Mouse (Mus musculus) limb, embryonic 14.5 days (tissue): ENCODE data around the gene Lin54. TPM values are rescaled to one million over a fixed set of nuclear protein-coding genes. Genes with fewer than 3 reads are reported as not detected.

ENCODE experiments used
- ATAC-seq: fragments of 200-750 bp; cut with Nextera tagmentation; 2 replicates; pipeline ENCODE4 v1.8.0; 2017; ENCODE audit warnings: low read depth, moderate number of reproducible peaks, moderate TSS enrichment; ENCODE audit not compliant: low FRiP score
- DNase-seq: peaks from one replicate; pipeline ENCODE4 v3.0.0-alpha.2; 2015; ENCODE audit warnings: low spot score
- H3K27ac ChIP-seq: fragments of 300-500 bp; sonication (generic); replicated peaks from 2 replicates; pipeline ENCODE4 v1.5.1; 2014; ENCODE audit warnings: low read depth, mild to moderate bottlenecking, low read length, moderate library complexity, mixed read lengths
- H3K27me3 ChIP-seq: fragments of 300-500 bp; sonication (generic); 2 replicates; pipeline ENCODE4 v1.6.1; 2014; ENCODE audit warnings: low read length, mixed read lengths; ENCODE audit not compliant: control insufficient read depth, insufficient read depth
- H3K36me3 ChIP-seq: fragments of 300-500 bp; sonication (generic); 2 replicates; pipeline ENCODE4 v1.6.1; 2014; ENCODE audit warnings: mild to moderate bottlenecking, low read length, moderate library complexity, mixed read lengths; ENCODE audit not compliant: control insufficient read depth, insufficient read depth
- H3K4me1 ChIP-seq: fragments of 300-500 bp; sonication (generic); 2 replicates; pipeline ENCODE4 v1.6.1; 2014; ENCODE audit warnings: antibody characterized with exemption, low read length, mixed read lengths; ENCODE audit not compliant: control insufficient read depth, insufficient read depth
- H3K4me2 ChIP-seq: fragments of 300-500 bp; sonication (generic); replicated peaks from 2 replicates; pipeline ENCODE4 v1.6.1; 2014; ENCODE audit warnings: low read depth, mild to moderate bottlenecking, low read length, moderate library complexity; ENCODE audit not compliant: severe bottlenecking
- H3K4me3 ChIP-seq: fragments of 300-500 bp; sonication (generic); replicated peaks from 2 replicates; pipeline ENCODE4 v1.5.1; 2014; ENCODE audit warnings: low read length
- H3K9ac ChIP-seq: fragments of 300-500 bp; sonication (generic); 2 replicates; pipeline ENCODE4 v1.6.1; 2014; ENCODE audit warnings: mild to moderate bottlenecking, low read depth, low read length, moderate library complexity; ENCODE audit not compliant: severe bottlenecking
- H3K9me3 ChIP-seq: fragments of 300-500 bp; sonication (generic); 2 replicates; pipeline ENCODE4 v1.6.1; 2016; ENCODE audit warnings: low read length; ENCODE audit not compliant: control insufficient read depth
- POLR2A ChIP-seq: fragments of 200-500 bp; IDR thresholded peaks from 2 replicates; pipeline ENCODE4 v1.8.0; 2012; ENCODE audit warnings: inconsistent platforms, mild to moderate bottlenecking, moderate library complexity, borderline replicate concordance; ENCODE audit not compliant: insufficient read depth, insufficient read length; ENCODE audit errors: extremely low read depth
- WGBS: fragments of 180-500 bp; shearing (Covaris S2); extraction: QIAGEN DNeasy Blood & Tissue Kit; methylation state at CpG from one replicate; pipeline ENCODE4 v1.1.7; 2014; 5-methylcytosine and 5-hydroxymethylcytosine counted together
- polyA plus RNA-seq, 2 experiments: library from polyadenylated mRNA; depleted of rRNA in 1 of 2; stranded (reverse) in 1 of 2; unstranded in 1 of 2; fragments of >200 nt; fragmentation: Nextera tagmentation in 1 of 2; extraction: Ambion mirVana in 1 of 2; gene quantifications; 2 replicates each; pipeline versions ENCODE4 v1.2.1 to v1.2.3; 2012 to 2014

Gene Lin54
- polyA plus RNA-seq, 2 experiments: 10.6 to 13.4 TPM

DNA sequence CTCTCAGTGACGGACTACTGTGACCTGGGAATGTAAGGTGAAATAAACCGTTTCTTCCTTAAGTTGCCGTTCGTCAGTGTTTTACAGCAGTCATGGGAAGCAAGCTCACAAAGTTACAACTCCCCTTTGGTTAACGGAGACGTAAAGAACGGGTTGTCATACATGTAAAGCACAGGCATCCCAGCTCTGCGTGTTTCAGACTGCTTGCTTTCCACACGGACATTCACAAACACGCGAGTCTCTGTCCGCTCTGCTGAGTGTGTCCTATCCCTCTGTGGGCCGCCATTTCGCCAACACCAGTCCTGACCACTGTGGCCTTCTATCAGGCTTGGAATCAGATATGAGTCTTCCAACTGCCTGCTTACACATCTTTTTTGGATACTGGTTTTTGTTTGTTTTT, 61.6 kb downstream of the Lin54 start:
- H3K9me3 ChIP-seq: no peaks in the 10 kb centered on the region
- no peak overlapping the region for H3K4me2 ChIP-seq
- no peak overlapping the region for H3K9ac ChIP-seq
- H3K27me3 ChIP-seq: no peaks in the 10 kb centered on the region
- no peak overlapping the region for H3K4me3 ChIP-seq
- no peak overlapping the region for H3K27ac ChIP-seq
- WGBS: 93% methylated on average over 14 of the region's 14 CpGs
- no peaks in the 10 kb centered on the region for H3K4me1 ChIP-seq
- peaks cover 13% of the 10 kb centered on the region; the same call in 1 of the 2 replicates for H3K36me3 ChIP-seq
- no peak for TF ChIP-seq POLR2A
- no peak for DNase-seq
- ATAC-seq: no peak

DNA sequence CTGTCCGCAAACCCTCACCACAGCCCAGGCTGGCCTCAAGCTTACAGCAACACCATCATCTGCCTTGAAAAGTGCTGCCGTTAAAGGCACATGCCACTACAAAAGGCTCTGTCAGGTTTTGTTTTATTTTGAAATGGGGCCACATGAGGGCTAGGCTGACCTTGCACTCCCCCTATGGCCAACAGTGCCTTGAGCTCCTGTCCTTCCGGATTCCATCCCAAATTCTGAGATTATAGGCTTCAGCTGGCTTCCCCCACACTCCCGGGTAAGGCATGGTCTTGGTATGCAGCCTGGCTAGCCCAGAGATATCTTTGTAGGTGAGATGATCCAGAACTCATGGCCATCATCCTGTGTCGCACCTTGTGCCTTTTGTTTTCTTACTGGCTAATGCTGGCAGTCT, 62.5 kb downstream of the Lin54 start:
- Histone ChIP-seq H3K9ac (no peak overlapping the region), H3K4me2 (no peak overlapping the region), H3K9me3 (no peaks in the 10 kb centered on the region), H3K4me3 (no peak overlapping the region), H3K36me3 (peaks cover 13% of the 10 kb centered on the region; the same call in 1 of the 2 replicates), H3K27me3 (no peaks in the 10 kb centered on the region), H3K27ac (no peak overlapping the region), H3K4me1 (no peaks in the 10 kb centered on the region)
- TF ChIP-seq POLR2A: no peak
- WGBS: 93% methylated on average over 5 of the region's 5 CpGs
- no peak for DNase-seq
- no peak for ATAC-seq

DNA sequence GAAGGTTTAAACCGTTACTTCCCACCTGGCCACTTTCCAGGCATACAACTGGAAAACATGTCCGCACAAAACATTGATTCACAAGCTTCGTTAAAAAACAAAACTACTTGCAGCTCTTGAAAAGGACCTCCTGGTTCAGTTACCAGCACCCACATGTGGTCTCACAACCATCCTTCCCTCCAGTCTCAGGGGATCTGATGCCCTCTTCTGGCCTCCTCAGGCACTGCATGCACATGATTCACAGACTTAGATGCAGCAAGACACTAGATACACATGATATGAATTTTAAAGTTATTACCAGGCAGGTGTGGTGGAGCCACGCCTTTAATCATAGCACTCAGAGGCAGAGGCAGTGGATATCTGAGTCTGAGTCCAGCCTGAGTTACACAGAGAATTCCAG, 63.4 kb downstream of the Lin54 start:
- DNase-seq (no peak), ATAC-seq (no peak)
- Histone ChIP-seq H3K4me2 (no peak overlapping the region), H3K4me3 (no peak overlapping the region), H3K27me3 (no peaks in the 10 kb centered on the region), H3K4me1 (no peaks in the 10 kb centered on the region), H3K27ac (no peak overlapping the region), H3K9me3 (no peaks in the 10 kb centered on the region), H3K36me3 (peaks cover 13% of the 10 kb centered on the region; the same call in 1 of the 2 replicates), H3K9ac (no peak overlapping the region)
- WGBS: 93% methylated on average over 4 of the region's 4 CpGs
- TF ChIP-seq POLR2A: no peak

- Histone ChIP-seq H3K9ac (no peak overlapping the region), H3K4me3 (no peak overlapping the region), H3K27ac (no peak overlapping the region), H3K9me3 (no peaks in the 10 kb centered on the region), H3K4me1 (peaks cover 19% of the 10 kb centered on the region), H3K27me3 (no peaks in the 10 kb centered on the region), H3K36me3 (peaks cover 22% of the 10 kb centered on the region), H3K4me2 (no peak overlapping the region)
- DNase-seq (no peak), ATAC-seq (no peak)
- WGBS: 31% methylated on average over 2 of the region's 2 CpGs
- TF ChIP-seq POLR2A: no peak
These were observed 69.5 kb downstream of the Lin54 start for GRCm38 (mm10) chr5:100430966-100431365.

DNA sequence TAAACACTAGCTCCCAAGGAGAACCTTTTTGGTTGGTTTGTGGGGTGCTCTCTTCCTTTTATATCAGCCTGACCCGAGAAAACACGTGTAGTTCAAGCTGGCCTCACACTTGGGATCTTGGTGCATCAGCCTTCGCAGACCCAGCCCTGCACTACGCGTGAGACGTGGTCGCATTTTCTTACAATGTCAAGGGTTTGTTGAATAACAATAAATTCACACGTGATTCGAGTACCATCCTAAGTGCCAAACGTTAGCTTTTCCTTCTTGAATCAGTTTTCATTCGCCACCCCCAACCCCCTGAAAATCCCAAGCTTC, 70.4 kb downstream of the Lin54 start:
- WGBS: 4% methylated on average over 11 of the region's 11 CpGs
- peak overlapping the region; percentile 87 for H3K9ac ChIP-seq
- DNase-seq (no peak), ATAC-seq (no peak)
- TF ChIP-seq POLR2A: no peak
- H3K4me1 ChIP-seq: peaks cover 19% of the 10 kb centered on the region
- H3K4me2 ChIP-seq: peak overlapping the region; percentile 89
- peak overlapping the region; percentile 85 for H3K27ac ChIP-seq
- H3K27me3 ChIP-seq: no peaks in the 10 kb centered on the region
- H3K4me3 ChIP-seq: peak overlapping the region; percentile 75
- H3K9me3 ChIP-seq: no peaks in the 10 kb centered on the region
- peaks cover 26% of the 10 kb centered on the region for H3K36me3 ChIP-seq
